Mouse (Mus musculus) c-Kit-positive CD71-positive TER-119-positive erythroid progenitor cells, embryonic 14.5 days (primary cell): ENCODE measurements at regions not wholly inside any gene's neighbourhood (a gene's known extent, or its start where the extent isn't known, plus 50 kb on each side); places are given as distances from the start of the nearest gene placed in this dataset.

Experiments
- DNase-seq: peaks from one replicate; pipeline ENCODE4 v3.0.0-alpha.2; 2013; ENCODE audit warnings: low spot score

GRCm38 (mm10) chr8:23314275-23315123, 903.3 kb downstream of the Mrps31 start:
- no peak for DNase-seq

DNA sequence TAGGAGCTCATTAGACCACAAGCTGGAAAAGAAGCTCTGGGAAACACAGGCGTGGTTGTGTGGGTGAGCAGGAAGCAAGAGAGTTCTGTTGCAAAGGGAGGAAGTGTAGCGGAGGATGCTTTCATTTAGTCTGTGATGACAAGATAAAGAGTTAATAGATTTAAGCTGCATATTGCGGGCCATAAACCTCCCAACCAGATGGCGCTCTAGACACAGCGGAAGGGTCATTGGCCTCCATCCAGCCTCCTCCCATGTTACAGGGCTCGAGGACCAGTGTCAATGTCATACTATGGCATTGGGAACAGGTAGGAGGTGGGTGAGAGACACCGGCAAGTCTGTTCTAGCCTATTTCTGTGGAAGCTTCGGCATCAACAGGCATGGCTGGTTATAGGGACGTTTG, 908.4 kb downstream of the Mrps31 start:
- no peak for DNase-seq

DNA sequence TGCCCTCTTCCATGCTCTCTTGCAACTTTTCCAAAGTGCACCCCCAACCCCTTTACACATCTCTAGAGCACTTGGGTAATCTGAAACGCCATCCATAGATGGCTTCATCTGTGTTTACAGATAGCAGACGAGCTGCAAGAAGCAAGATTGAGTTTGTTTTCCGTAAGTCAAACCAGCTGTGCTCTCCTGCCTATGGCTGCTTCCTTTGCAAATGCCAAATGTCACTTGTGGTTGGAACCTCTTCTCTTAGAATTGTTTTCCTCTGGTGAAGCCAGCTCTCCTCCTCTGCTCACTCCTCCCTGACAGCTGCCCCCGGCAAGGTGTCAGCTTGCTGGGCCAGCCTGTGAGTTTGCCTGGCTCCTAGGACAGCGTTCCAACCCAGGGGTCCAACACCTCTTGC, 910.0 kb downstream of the Mrps31 start:
- no peak for DNase-seq

DNA sequence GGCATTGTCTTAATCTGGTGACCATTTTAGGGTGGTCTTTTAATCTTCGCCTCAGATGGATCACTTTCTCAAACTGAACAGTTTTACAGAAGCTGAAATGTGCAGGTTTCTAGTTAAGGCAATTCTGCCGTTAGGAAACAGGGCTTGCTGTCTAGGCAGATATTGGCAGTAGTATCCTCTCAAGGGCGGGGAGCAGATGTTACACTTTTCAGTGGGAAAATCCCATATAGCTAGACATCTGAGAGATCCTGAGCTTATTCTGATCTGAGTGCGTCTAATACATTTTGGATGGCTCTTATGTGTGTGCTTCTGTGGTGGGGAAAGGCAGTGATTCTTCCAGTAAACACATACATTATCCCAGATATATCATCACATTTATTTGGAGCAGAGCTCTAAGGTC, 916.1 kb downstream of the Mrps31 start:
- no peak for DNase-seq

GRCm38 (mm10) chr8:23344161-23344560, 933.0 kb downstream of the Mrps31 start:
- peak; percentile 1 for DNase-seq

- DNase-seq = no peak
These were observed 940.3 kb downstream of the Mrps31 start for GRCm38 (mm10) chr8:23351367-23351930.

DNA sequence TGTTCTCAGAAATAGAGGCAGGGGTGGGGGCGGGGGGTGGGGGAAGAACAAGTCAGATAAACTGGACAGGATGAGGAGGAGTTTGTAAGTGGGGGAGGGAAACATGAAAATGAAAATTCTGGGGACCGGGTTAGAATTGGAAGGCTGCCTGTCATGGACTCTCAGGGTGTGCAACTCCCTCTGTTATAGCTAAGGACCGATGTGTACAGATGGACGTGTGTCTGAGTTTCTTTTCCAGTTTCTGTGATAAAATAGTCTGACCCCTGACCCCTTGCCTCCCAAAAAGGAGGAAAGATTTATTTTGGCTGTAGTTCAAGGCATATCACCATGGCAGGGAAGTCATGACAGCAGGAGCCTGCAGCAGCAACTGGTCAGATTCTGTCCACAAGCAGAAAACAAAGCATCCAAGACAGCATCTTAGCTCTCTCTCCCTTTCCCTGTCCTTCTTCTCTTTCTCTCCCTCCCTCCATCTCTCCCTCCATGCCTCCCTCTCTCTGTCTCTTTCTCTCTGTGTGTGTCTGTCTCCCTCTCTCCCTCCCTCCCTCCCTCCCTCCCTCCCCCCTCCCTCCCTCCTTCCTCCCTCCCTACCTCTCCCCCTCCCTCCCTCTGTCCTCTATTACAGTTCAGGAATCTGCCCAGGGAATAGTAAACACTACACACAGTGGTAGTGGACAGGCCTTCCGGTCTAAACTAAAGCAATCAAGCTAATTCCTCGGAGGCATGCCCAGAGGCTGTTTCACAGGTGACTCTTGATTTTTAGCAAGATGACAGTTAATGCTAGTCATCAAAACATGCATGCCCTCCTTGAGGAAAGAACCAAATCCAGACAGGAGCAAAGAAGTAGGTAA, 941.3 kb downstream of the Mrps31 start:
- no peak for DNase-seq

DNA sequence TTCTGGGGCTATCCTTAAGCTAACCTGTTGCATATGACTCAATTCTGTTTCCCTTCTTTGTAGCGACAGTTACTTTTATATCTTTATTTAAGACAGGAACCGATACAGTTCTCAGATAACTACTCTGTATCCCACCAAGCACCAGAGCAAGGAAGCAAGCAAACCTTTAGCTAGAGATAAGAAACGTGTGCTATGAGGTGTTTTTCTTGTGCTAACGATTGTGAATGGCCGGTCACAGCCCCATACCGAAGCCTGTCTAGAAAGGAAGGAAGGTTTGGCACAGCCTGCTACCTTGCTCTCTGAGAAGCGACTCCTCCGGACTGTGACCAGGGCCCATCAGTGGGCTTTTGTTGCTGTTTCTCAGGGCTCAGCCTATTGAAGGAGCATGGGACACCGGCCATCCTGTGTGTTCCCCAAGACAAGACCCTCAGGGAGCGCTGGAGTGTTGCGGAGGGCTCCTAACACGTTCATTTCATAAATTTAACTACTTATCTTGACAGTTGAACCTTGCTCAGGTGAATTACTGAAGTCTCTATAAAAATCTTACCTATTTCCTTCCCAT, 949.0 kb downstream of the Mrps31 start:
- no peak for DNase-seq

DNA sequence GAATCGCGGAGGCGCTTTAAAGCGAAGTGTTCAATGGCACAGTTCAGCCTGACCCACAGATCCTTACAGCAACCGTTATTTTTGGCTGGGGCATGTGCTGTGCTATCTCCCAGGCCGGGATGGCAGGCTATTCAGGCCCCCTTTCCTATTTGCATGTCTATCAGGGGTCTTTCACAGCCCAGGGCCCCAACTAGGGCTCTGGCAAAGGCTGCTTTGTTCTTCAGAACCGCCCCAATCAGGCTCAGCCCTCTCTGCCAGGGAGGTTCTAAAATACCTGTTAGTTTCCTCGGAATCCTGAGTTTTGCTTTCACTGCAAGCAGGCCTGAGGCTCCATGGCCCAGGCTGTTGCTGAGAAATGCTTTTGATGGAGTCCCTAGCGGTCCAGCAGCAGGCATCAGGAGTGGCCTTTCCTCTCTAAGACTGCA, 949.7 kb downstream of the Mrps31 start:
- DNase-seq = no peak
